Mouse (Mus musculus) CH12.LX (cell line): ENCODE measurements around the gene Cpxm1.

ENCODE experiments used
- BHLHE40 ChIP-seq: IDR thresholded peaks from 2 replicates; pipeline ENCODE4 v1.6.1; 2011; ENCODE audit warnings: mild to moderate bottlenecking, low read depth, low read length, improper control_type of control experiment
- CTCF ChIP-seq, 2 experiments: IDR thresholded peaks in 1 of 2; conservative IDR thresholded peaks in 1 of 2; 2 replicates each; pipeline ENCODE4 v1.5.1; 2011 to 2012; ENCODE audit warnings: low read depth in 2 of 2, low read length in 2 of 2, improper control_type of control experiment in 1 of 2, inconsistent platforms in 1 of 2, mild to moderate bottlenecking in 1 of 2, moderate library complexity in 1 of 2
- EP300 ChIP-seq: IDR thresholded peaks from 2 replicates; pipeline ENCODE4 v1.6.1; 2011; ENCODE audit warnings: low read length, improper control_type of control experiment
- JUND ChIP-seq: conservative IDR thresholded peaks from 2 replicates; pipeline ENCODE4 v1.6.1; 2011; ENCODE audit warnings: low read depth, low read length, improper control_type of control experiment
- MAX ChIP-seq: IDR thresholded peaks from 2 replicates; pipeline ENCODE4 v1.6.1; 2011; ENCODE audit warnings: low read length, improper control_type of control experiment
- PAX5 ChIP-seq: IDR thresholded peaks from 2 replicates; pipeline ENCODE4 v1.6.1; 2012; ENCODE audit warnings: low read length, inconsistent platforms, mixed read lengths
- POLR2A ChIP-seq: IDR thresholded peaks from 2 replicates; pipeline ENCODE4 v1.6.1; 2011; ENCODE audit warnings: low read depth, mild to moderate bottlenecking, improper control_type of control experiment, low read length
- UBTF ChIP-seq: IDR thresholded peaks from 2 replicates; pipeline ENCODE4 v1.6.1; 2012; ENCODE audit warnings: low read depth, mild to moderate bottlenecking, inconsistent platforms, low read length, improper control_type of control experiment, moderate library complexity
- USF1 ChIP-seq: IDR thresholded peaks from 2 replicates; pipeline ENCODE4 v1.6.1; 2014; ENCODE audit warnings: low read depth, mild to moderate bottlenecking, inconsistent platforms, low read length, improper control_type of control experiment
- ZKSCAN1 ChIP-seq: IDR thresholded peaks from 2 replicates; pipeline ENCODE4 v1.6.1; 2012; ENCODE audit warnings: low read depth, inconsistent platforms, low read length, improper control_type of control experiment, borderline replicate concordance

DNA sequence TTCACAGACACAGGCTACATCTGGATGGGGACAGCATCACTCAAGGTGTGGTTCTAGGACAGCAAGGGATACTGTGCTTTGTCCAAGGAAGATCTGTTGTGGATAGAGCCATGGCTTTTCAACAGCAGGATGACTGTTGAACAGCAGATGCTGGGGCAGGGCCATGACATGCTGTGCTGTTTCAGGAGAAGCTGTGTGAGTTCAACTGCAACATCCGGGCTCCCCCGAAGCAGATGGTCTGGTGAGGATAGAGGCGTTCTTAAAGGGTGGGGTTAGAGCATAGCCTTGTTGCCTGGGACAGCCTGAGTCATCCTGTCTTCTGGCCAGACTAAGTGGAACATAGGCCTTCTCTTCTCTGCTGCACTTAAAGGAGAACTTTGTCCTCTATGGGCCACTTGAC lies 41.5 kb upstream of the Cpxm1 start:
- TF ChIP-seq UBTF, result no peak
- no peak for TF ChIP-seq ZKSCAN1
- no peak for TF ChIP-seq POLR2A
- TF ChIP-seq CTCF (conservative IDR thresholded peaks at IDR 0.05 in 1 of 2, IDR thresholded peaks at IDR 0.05 in 1 of 2; ENCODE audit: low read depth in 2 of 2, low read length in 2 of 2), result no peak
- TF ChIP-seq EP300, result no peak
- TF ChIP-seq JUND, result no peak
- no peak for TF ChIP-seq BHLHE40
- no peak for TF ChIP-seq MAX
- no peak for TF ChIP-seq USF1
- no peak for TF ChIP-seq PAX5
